Mouse (Mus musculus) heart, embryonic 12.5 days (tissue): ENCODE results near the gene Plxnb1. TPM values are rescaled to one million over a fixed set of nuclear protein-coding genes. Genes with fewer than 3 reads are reported as not detected.

ENCODE experiments used
- ATAC-seq: fragments of 200-750 bp; cut with Nextera tagmentation; 2 replicates; pipeline ENCODE4 v1.8.0; 2017; ENCODE audit warnings: moderate TSS enrichment, moderate library complexity; ENCODE audit not compliant: insufficient number of reproducible peaks, low FRiP score
- H3K27ac ChIP-seq: fragments of 300-500 bp; sonication (generic); 2 replicates; pipeline ENCODE4 v1.5.1; 2016; ENCODE audit warnings: mild to moderate bottlenecking, moderate library complexity; ENCODE audit not compliant: poor library complexity, severe bottlenecking
- H3K27me3 ChIP-seq: fragments of 300-500 bp; sonication (generic); replicated peaks from 2 replicates; pipeline ENCODE4 v1.6.1; 2016; ENCODE audit warnings: mild to moderate bottlenecking, moderate library complexity
- H3K36me3 ChIP-seq: fragments of 300-500 bp; sonication (generic); 2 replicates; pipeline ENCODE4 v1.6.1; 2016; ENCODE audit warnings: mild to moderate bottlenecking, moderate library complexity
- H3K4me1 ChIP-seq: fragments of 300-500 bp; sonication (generic); replicated peaks from 2 replicates; pipeline ENCODE4 v1.6.1; 2016; ENCODE audit warnings: mild to moderate bottlenecking
- H3K4me2 ChIP-seq: fragments of 300-500 bp; sonication (generic); 2 replicates; pipeline ENCODE4 v1.6.1; 2016; ENCODE audit warnings: mild to moderate bottlenecking, moderate library complexity
- H3K4me3 ChIP-seq: fragments of 300-500 bp; sonication (generic); 2 replicates; pipeline ENCODE4 v1.5.1; 2016; ENCODE audit warnings: mild to moderate bottlenecking
- H3K9ac ChIP-seq: fragments of 300-500 bp; sonication (generic); 2 replicates; pipeline ENCODE4 v1.6.1; 2016; ENCODE audit warnings: mild to moderate bottlenecking, moderate library complexity
- H3K9me3 ChIP-seq: fragments of 300-500 bp; sonication (generic); replicated peaks from 2 replicates; pipeline ENCODE4 v1.6.1; 2016; ENCODE audit warnings: mild to moderate bottlenecking, moderate library complexity
- WGBS: fragments of 180-500 bp; shearing (Covaris S2); methylation state at CpG from one replicate; pipeline ENCODE4 v1.1.7; 2016; 5-methylcytosine and 5-hydroxymethylcytosine counted together
- polyA plus RNA-seq: library from polyadenylated mRNA; unstranded; fragments of >200 nt; fragmentation: Nextera tagmentation; extraction: Ambion mirVana; gene quantifications from 2 replicates; pipeline ENCODE4 v1.2.1, GENCODE M21; 2016

The Plxnb1 gene
- polyA plus RNA-seq, 1 experiment from 2014 or later = 11.1 TPM

- peak within 1 kb of the TSS; percentile 58 for H3K27ac ChIP-seq
- H3K9me3 ChIP-seq = no peaks in the 10 kb centered on the region
- H3K36me3 ChIP-seq = peaks cover 37% of the 10 kb centered on the region
- under 1% methylated on average over 57 of the region's 57 CpGs for WGBS
- ATAC-seq = peak; percentile 98
- peak within 1 kb of the TSS; percentile 95 for H3K4me2 ChIP-seq
- H3K4me1 ChIP-seq = peaks cover 17% of the 10 kb centered on the region
- H3K27me3 ChIP-seq = no peaks in the 10 kb centered on the region
- H3K9ac ChIP-seq = peak within 1 kb of the TSS; percentile 92
- H3K4me3 ChIP-seq = peak within 1 kb of the TSS; percentile 84
Measured at GRCm38 (mm10) chr9:109073661-109074573, 21.3 kb upstream of the Plxnb1 start, which contains the start of gene Atrip. Gene Atrip, minus strand, starts transcription at chr9:109074124.

DNA sequence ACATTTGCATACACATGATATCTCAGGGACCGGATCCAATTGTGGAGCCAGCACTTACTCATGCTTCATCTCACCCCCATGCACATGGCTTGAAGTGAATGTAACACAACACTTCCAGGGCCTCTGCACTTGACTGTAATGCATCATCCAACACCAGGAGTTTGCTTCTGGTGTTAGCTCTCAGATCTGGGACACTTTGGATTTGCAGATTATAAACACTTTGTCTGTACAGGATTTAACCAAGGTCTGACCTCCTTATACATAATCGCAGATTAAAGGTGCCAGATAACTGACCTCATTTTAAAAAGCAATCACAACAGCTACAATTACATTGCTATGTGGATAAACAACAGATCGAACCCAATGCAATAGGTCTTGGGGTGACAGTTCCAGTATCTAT lies 14.7 kb upstream of the Plxnb1 start:
- WGBS = 91% methylated on average over 3 of the region's 3 CpGs
- no peak for ATAC-seq
- Histone ChIP-seq H3K9me3 (no peaks in the 10 kb centered on the region), H3K4me1 (peaks cover 23% of the 10 kb centered on the region), H3K4me3 (no peak overlapping the region), H3K27ac (no peak overlapping the region), H3K9ac (no peak overlapping the region), H3K27me3 (no peaks in the 10 kb centered on the region), H3K36me3 (peaks cover 30% of the 10 kb centered on the region), H3K4me2 (no peak overlapping the region)

GRCm38 (mm10) chr9:109081749-109082123 lies 13.5 kb upstream of the Plxnb1 start:
- H3K4me1 ChIP-seq = peaks cover 23% of the 10 kb centered on the region
- peak overlapping the region; percentile 71 for H3K27ac ChIP-seq
- peak overlapping the region; percentile 93 for H3K4me2 ChIP-seq
- H3K36me3 ChIP-seq = peaks cover 30% of the 10 kb centered on the region
- WGBS = 5% methylated on average over 11 of the region's 11 CpGs
- peak; percentile 20; the same call in 1 of the 2 replicates for ATAC-seq
- H3K4me3 ChIP-seq = peak overlapping the region; percentile 80
- H3K9ac ChIP-seq = peak overlapping the region; percentile 85
- H3K27me3 ChIP-seq = no peaks in the 10 kb centered on the region
- H3K9me3 ChIP-seq = no peaks in the 10 kb centered on the region

DNA sequence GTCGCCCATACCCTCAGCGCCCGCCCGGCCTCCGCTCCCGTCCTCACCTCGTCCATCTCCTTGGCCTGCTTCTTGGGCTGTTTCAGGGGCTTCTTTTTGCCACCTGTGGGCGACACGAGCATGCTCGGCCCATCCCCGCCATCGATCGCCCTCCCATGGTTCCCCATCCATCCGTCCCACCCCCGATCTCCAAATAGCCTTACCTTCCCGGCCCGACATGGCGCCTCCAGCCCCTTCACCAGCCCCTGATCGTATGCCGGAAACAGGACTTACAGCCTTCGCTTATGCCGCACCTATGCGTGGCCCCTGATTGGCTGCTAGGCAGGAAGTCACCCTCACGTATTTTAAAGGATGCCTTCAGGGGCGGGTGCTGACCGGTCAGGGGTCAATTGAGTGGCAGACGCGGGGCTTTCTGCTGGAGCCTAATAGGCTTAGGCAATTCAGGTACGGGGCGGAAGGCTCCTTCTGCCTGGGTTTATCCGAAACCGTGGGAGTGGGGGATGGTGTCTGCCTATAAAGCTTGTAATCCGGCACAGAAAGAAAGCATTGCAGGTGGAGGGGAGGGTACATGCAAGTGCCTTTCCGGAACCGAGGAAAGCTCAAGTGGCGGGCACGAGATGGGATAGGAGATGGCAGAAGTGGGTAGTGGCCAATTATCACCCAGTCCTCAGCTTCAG lies 12.9 kb upstream of the Plxnb1 start, which contains the start of the genes Ccdc51 and Tma7:
Gene Ccdc51 (plus strand): TSS at position 370 of the 677 bp plus-strand sequence.
Gene Tma7 (minus strand): TSS at position 464 of the 677 bp plus-strand sequence.
- peak within 1 kb of the TSS; percentile 80 for H3K4me3 ChIP-seq
- peak; percentile 98 for ATAC-seq
- peak within 1 kb of the TSS; percentile 93 for H3K4me2 ChIP-seq
- peaks cover 30% of the 10 kb centered on the region for H3K36me3 ChIP-seq
- WGBS = under 1% methylated on average over 37 of the region's 37 CpGs
- peak within 1 kb of the TSS; percentile 85 for H3K9ac ChIP-seq
- peaks cover 28% of the 10 kb centered on the region for H3K4me1 ChIP-seq
- H3K27ac ChIP-seq = peak within 1 kb of the TSS; percentile 71
- no peaks in the 10 kb centered on the region for H3K9me3 ChIP-seq
- H3K27me3 ChIP-seq = no peaks in the 10 kb centered on the region

GRCm38 (mm10) chr9:109084922-109085321 lies 10.3 kb upstream of the Plxnb1 start:
- no peak overlapping the region for H3K4me3 ChIP-seq
- 21% methylated on average over 2 of the region's 2 CpGs for WGBS
- no peaks in the 10 kb centered on the region for H3K27me3 ChIP-seq
- H3K27ac ChIP-seq = no peak overlapping the region
- peaks cover 22% of the 10 kb centered on the region for H3K36me3 ChIP-seq
- no peak overlapping the region for H3K9ac ChIP-seq
- H3K4me2 ChIP-seq = no peak overlapping the region
- no peaks in the 10 kb centered on the region for H3K9me3 ChIP-seq
- H3K4me1 ChIP-seq = peaks cover 32% of the 10 kb centered on the region
- ATAC-seq = no peak

GRCm38 (mm10) chr9:109087987-109088386 lies 7.2 kb upstream of the Plxnb1 start:
- no peak for ATAC-seq
- H3K4me1 ChIP-seq = peaks cover 18% of the 10 kb centered on the region
- no peak overlapping the region for H3K27ac ChIP-seq
- WGBS = 18% methylated on average over 5 of the region's 5 CpGs
- H3K9ac ChIP-seq = no peak overlapping the region
- peaks cover 37% of the 10 kb centered on the region for H3K36me3 ChIP-seq
- no peak overlapping the region for H3K4me2 ChIP-seq
- no peak overlapping the region for H3K4me3 ChIP-seq
- H3K9me3 ChIP-seq = no peaks in the 10 kb centered on the region
- H3K27me3 ChIP-seq = no peaks in the 10 kb centered on the region

DNA sequence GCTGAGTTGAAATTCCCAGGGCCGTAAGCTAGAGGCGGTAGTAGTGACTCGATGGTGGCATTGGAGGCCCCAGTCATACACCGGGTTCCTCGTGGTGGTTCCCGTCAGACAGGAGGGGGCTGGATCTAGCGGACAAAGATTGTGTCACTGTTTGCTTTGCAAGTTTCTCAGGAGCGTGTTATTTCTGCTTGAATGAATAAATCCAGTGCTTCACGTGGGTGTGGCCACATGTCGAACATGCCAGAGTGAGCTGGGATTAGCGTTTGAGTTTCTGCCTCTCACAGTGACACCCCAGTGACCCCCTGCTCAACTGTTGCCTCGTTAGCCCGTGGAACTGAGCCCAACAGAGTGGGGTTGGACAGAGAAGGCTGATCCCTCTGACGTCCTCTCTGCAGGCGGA lies 4.7 kb upstream of the Plxnb1 start:
- Histone ChIP-seq H3K27ac (no peak overlapping the region), H3K9me3 (no peaks in the 10 kb centered on the region), H3K4me3 (no peak overlapping the region), H3K4me1 (peaks cover 30% of the 10 kb centered on the region), H3K9ac (no peak overlapping the region), H3K4me2 (no peak overlapping the region), H3K36me3 (peaks cover 37% of the 10 kb centered on the region), H3K27me3 (no peaks in the 10 kb centered on the region)
- 83% methylated on average over 15 of the region's 15 CpGs for WGBS
- no peak for ATAC-seq

DNA sequence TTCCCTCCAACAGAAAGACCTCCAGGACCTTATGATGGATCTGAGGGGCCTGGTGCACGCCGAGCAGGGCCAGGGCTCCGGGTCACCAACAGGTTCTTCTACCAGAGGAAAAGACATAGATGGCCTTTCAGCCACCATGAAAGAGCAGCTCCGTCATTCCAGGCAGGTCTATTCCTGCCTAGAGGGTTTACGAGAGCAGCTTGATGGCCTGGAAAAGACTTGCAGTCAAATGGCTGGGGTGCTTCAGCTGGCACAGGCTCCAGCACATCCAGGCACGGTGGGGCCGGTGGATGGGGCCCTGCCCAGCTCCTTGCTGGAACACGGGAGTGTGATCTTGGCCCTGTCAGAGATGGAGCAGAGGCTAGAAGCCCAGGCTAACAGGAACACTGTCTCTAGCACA lies 3.4 kb upstream of the Plxnb1 start:
- no peaks in the 10 kb centered on the region for H3K27me3 ChIP-seq
- H3K4me3 ChIP-seq = no peak overlapping the region
- 87% methylated on average over 8 of the region's 8 CpGs for WGBS
- peaks cover 37% of the 10 kb centered on the region for H3K36me3 ChIP-seq
- no peak overlapping the region for H3K9ac ChIP-seq
- no peak for ATAC-seq
- no peak overlapping the region for H3K4me2 ChIP-seq
- no peak overlapping the region for H3K27ac ChIP-seq
- H3K9me3 ChIP-seq = no peaks in the 10 kb centered on the region
- H3K4me1 ChIP-seq = peaks cover 39% of the 10 kb centered on the region

DNA sequence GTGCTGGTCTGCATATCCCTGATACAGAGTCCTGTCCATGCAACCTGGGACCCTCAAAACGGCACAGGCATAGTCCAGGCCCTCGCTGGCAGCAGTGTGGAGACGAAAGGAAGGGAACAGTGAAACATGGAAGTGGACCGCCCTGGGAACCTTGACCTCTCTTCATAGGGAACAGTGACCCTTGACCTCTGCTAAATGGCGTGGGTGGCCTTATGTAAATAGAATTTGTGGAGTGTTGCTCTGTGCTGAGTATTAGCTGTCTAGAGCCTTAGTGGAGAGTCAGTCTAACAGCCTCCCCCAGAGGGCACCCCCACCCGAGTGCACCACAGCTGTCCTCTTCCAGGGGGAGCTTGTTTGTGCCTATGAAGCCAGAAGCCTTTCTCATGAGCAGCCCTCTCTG lies 2.4 kb upstream of the Plxnb1 start:
- Histone ChIP-seq H3K4me2 (no peak overlapping the region), H3K4me1 (peaks cover 40% of the 10 kb centered on the region), H3K9me3 (no peaks in the 10 kb centered on the region), H3K9ac (no peak overlapping the region), H3K27me3 (no peaks in the 10 kb centered on the region), H3K36me3 (peaks cover 37% of the 10 kb centered on the region), H3K27ac (no peak overlapping the region), H3K4me3 (no peak overlapping the region)
- ATAC-seq = no peak
- WGBS = 59% methylated on average over 6 of the region's 6 CpGs

GRCm38 (mm10) chr9:109093786-109094552 lies 1.2 kb upstream of the Plxnb1 start:
- Histone ChIP-seq H3K4me3 (peak overlapping the region; percentile 85), H3K27me3 (no peaks in the 10 kb centered on the region), H3K36me3 (peaks cover 37% of the 10 kb centered on the region), H3K9ac (peak overlapping the region; percentile 97), H3K27ac (peak overlapping the region; percentile 42), H3K4me2 (peak overlapping the region; percentile 83), H3K4me1 (peaks cover 52% of the 10 kb centered on the region), H3K9me3 (no peaks in the 10 kb centered on the region)
- no peak for ATAC-seq
- WGBS = 19% methylated on average over 11 of the region's 11 CpGs
